Mouse (Mus musculus) right cerebral cortex, postnatal 4 days (tissue): Measurements from ENCODE around the gene Yipf1.

Source experiments
- DNase-seq: peaks from one replicate; pipeline ENCODE4 v3.0.0-alpha.2; 2022

Yipf1 gene

DNA sequence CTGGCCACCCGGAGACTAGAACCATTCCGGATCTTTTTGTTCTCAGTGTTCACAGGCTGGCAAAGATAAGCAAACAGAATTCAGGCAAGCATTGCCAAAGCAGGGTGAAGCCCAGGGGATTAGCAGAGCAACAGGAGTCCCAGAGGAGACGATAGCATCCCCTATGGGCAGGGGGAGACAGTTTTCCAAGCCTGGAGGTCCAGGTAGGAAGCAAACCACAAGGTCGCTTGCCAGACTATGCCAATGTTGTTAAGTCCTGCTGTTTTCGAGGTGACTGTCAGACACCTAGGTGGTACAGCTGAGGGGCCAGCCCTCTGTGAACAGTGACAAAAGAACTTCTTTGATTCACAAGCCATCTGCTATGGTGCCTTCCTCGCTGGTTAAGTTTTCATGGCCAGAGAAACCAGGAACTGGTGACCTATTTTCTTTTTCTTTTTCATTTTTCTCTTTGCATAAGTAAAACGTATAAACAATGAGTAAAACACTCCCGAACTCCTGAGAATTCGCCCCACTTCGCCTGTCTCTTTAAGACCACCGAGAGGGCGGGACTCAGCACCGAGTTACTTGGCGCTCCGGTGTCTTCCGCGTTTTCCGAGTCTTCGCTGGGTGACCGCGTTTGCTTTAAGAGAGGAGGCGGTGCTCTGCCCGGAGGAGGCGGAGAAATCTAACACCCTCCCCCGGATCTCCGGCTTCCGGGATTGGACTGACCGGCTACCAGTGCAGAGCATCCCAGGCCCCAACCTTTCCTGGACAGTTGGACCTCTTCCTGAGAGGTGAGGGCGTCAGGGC is at the start of gene Yipf1:
Gene Yipf1 (plus strand): TSS at position 674 of the 789 bp plus-strand sequence.
- DNase-seq = peak; percentile 78

- no peak for DNase-seq
These were observed 40.5 kb upstream of the Yipf1 start for GRCm38 (mm10) chr4:107273683-107274082.

DNA sequence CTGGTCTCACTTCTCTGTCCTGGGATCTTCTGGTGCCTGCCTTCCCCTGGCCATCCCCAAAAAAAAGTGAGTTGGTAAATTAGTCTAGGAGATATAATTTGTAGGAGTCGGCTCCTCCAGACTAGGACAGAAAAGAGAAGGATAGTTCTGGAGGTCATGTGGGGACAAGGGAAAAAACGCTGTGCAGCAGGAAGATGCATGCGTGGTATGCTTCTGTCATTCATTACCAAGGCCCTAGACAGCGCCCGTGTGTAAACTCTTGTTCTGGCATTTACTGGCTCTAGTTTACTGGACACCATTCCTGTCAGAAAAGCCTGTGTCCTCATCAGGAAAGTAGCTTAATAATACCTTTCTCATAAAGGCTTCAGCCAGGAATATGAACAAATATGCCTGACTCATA is 39.7 kb upstream of the Yipf1 start:
- no peak for DNase-seq

DNA sequence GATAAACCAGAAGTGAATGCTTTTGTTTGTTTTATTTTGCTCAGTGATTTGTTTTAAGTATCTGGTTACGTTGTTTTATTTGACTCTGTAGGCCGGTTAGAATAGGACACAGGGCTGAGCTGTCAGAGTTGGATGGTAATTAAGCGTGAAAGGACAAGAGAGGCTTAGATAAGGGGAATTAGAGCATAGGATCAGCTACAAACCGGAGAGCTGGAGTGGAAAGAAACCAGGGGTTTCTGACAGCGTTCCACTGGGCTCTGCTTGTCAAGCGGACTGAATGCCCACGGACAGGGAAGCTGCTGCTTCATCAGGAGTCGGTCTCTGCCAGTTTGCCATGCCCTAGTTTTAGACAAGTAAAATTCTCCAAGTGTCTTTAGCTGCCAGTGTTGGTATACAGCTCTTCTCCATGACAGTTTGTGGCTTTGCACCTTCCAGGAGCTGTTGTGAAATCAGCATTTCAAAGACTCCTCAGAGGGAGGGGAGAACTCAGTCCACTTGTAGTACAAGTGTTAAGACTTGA is 35.9 kb upstream of the Yipf1 start:
- no peak for DNase-seq

GRCm38 (mm10) chr4:107280843-107281475 is 33.2 kb upstream of the Yipf1 start:
- no peak for DNase-seq

DNA sequence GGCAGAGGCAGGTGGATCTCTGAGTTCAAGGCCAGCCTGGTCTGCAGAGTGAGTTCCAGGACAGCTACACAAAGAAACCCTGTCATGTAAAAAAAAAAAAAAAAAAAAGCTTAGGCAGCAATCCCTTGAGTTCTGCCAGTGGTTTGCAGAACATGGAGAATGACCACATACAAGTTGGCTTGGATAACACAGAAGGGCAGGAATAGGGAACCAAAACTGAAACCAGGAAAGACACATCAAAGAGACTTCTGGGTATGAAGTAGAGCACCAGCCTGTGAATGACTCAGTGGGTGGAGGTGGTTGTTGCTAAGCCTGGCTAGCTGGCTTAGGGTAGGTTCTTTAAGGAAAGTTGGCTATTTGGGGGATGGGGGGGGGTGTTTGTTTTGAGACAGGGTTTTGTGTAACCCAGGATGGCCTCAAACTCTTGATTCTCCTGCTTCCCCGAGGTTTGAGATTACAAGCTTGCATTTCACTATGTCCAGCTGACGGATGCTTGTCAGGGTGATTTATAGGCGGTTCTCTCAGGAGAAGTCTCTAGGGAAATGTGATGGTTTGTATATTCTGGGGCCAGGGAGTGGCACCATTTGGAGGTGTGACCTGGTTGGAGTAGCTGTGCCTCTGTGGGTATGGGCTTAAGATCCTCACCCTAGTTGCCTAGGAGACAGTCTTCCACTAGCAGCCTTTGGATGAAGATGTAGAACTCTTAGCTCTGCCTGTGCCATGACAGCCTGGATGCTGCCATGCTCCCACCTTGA is 28.5 kb upstream of the Yipf1 start:
- no peak for DNase-seq

DNA sequence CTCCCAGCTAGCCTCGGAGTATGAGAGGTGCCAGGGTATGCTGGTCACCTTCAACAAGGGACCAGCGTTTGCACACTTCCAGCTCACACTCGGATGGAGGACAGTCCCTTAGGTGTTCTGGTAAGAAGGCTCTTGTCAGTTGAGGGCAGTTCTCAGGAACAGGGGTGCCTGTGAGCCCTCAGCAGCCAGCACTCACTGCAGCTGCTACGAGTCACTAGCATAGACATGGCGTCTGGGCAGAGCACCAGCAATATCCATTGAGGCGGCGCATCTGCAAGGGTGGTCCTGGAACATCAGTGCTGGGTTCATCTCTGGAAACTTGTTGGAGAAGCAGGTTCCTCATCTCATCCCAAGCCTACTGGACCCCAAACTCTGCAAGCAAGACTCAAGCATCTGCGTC is 27.8 kb upstream of the Yipf1 start:
- no peak for DNase-seq

DNA sequence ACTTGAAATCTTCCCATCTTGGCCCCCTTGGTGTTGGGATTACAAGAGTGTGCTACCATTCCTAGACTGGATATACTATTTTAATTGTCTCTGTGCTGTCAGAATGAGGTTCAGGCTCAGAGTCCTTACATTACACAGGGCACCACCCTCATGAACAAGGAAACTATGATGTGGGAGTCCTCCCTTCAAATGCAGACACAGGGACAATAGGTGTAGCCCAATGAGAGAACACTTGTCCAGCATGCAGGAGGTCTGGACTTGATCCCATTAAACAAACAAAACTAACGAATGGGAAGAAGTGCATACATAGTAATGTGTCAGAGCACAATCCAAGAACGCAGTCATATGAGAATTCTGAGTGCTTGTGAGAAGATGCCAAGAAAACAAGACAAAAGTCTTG is 26.6 kb upstream of the Yipf1 start:
- DNase-seq = no peak

GRCm38 (mm10) chr4:107291611-107292272 is 22.4 kb upstream of the Yipf1 start:
- peak; percentile 7 for DNase-seq

GRCm38 (mm10) chr4:107292273-107292662 is 21.9 kb upstream of the Yipf1 start:
- no peak for DNase-seq

DNA sequence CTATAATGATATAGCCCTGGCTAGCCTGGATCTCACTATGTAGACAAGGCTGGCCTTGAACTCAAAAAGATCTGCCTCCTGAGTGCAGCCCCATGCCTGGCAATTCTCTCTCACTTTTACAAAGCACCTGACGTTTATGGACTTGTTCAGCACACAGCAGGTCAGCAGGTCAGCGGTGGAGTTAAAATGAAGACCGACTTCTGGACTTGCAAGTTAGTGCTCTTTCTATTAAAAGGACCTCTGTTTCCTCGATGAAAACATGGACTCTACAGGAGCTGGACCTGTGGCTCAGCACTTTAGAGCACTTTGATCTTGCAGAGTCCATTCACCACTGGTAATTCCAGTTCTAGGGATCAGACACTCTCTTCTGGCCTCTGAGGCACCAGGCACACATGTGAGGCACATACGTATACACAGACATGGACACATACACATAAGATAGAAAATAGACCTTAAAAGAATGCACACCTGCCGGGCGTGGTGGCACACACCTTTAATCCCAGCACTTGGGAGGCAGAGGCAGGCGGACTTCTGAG is 16.0 kb upstream of the Yipf1 start:
- DNase-seq = no peak

DNA sequence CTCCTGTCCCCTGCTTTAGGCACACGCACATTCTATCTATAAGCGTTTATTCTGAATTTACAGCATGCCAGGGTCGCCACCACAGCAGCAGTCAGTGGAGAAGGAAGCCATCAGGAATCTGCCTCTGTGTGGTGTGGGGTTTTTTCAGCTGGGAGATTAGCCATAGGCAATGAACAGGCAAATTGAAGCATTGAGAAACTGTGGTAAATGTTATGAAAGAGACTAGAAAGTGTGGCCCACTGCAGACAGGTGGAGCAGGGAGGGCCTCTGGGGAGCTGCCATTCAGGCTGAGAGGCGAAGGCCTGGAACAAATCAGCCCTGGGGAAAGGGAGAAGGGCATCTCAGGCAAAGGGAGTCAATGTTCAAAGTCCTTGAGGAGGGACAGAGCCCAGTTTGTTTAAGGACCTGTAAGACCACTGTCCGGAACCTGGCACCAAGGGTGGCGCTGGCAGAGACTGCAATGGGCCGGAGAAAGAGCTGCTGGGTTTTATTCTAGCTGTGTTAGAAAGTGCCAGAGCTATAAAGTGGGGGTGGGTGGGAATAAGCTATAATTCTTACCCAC is 14.3 kb upstream of the Yipf1 start:
- no peak for DNase-seq

DNA sequence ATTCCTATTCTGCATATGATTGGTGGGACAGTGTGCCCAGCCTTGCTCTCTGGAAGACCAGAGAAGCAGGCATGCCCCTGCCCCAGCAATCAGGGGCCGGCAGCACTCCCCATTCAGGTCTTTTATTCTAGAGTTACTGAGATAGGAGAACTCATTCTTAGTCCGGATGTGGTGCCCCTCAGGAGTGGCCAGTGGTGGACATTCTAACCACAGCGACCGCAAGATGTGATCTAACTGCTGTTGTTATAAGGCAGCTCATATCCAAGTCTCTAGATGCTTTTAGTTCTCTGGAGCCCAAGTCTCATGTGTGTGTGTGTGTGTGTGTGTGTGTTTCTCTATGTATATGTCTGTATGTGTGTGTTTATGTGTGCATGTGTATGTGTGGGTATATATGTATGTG is 13.8 kb upstream of the Yipf1 start:
- no peak for DNase-seq

- no peak for DNase-seq
These were observed 13.1 kb upstream of the Yipf1 start for GRCm38 (mm10) chr4:107300902-107301555.

GRCm38 (mm10) chr4:107302221-107302620 is 11.9 kb upstream of the Yipf1 start:
- no peak for DNase-seq

DNA sequence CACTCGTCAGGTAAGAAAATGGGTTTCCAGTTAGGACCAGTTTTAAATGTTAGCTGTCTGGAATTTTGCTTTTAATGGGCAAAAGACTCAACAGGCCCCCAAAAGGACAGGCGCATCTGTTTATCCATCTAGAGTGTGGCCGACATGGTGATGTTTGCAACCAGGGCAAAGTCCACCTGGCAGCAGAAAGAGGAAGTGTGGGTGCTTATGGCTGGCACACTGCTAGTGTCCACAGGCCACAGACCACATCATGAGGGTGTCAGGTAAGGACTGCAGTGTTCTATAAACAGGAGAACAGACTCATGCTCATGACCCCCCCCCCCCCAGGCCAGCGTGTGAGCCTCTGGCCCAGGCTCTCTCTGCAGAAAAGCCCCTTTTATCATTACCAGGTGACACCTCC is 11.3 kb upstream of the Yipf1 start:
- DNase-seq = no peak

DNA sequence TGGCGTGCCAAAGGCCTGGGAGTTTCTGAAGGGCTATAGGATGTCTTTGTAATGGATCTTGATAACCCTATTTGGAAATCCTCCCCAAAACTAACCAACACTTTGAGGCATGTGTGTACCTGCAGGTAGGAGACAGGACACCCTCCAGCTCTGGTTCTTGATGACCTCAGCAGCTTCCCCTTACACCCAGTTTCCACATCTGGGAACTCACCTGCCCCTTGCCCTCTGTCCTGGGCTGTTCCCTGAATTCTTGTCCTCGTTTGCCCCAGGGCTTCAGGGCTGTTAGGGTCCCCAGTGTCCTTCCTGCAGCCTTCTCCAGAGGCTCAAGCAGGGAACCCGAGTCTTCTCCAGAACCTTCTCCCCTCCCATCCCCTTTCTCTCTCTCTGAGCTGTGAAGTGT is 10.6 kb upstream of the Yipf1 start:
- DNase-seq = no peak

GRCm38 (mm10) chr4:107306966-107307365 is 7.2 kb upstream of the Yipf1 start, which contains the start of gene Dio1:
TSS of gene Dio1 (minus strand) at chr4:107307169.
- no peak for DNase-seq

- DNase-seq = no peak
These were observed 279 bp downstream of the Yipf1 start for GRCm38 (mm10) chr4:107314479-107314805.

DNA sequence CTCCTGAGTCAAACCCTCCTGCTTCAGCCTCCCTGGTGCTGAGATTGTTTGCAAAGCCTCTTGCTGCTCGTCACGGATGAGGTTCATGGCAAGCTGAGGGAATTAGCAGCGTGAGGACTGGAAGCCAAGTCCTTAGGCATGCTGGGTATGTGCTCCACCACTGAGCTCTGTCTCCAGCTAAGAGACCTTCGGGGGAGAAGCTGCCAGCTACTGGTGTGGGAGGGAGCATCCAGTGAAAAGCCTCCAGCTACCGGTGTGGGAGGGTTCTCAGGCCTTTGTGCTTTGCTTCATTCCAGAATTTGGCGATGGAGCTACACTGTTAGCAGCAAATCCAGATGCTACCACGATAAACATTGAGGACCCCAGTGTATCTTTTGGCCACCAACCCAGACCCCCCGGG is 4.5 kb downstream of the Yipf1 start:
- DNase-seq = no peak

- no peak for DNase-seq
These were observed 6.9 kb downstream of the Yipf1 start for GRCm38 (mm10) chr4:107321041-107321440.

DNA sequence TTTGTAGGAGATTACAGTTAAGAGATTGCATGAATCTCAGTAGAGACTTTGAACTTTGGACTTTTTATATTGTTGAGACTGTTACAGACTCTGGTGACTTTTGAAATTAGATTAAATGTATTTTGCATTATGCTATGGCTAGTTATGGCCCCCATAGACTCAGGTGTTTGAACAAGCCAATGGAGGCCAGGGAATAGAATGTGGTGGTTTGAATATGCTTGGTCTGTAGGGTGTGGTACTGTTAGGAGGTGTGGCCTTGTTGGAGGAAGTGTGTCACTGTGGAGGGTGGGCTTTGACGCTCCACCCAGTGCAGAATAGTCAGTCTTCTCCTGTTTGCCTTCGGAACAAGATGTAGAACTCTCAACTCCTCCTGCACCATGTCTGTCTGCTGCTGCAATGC is 8.9 kb downstream of the Yipf1 start:
- DNase-seq = no peak
